Mouse (Mus musculus) forebrain, embryonic 13.5 days (tissue): ENCODE results near the gene Def6. TPM values are rescaled to one million over a fixed set of nuclear protein-coding genes. Genes with fewer than 3 reads are reported as not detected.

Experiments
- ATAC-seq: fragments of 200-750 bp; cut with Nextera tagmentation; 2 replicates; pipeline ENCODE4 v1.8.0; 2017
- H3K27ac ChIP-seq: fragments of 300-500 bp; sonication (generic); 2 replicates; pipeline ENCODE4 v1.5.1; 2015; ENCODE audit warnings: inconsistent platforms, mild to moderate bottlenecking, moderate library complexity
- H3K27me3 ChIP-seq: fragments of 300-500 bp; sonication (generic); 2 replicates; pipeline ENCODE4 v1.6.1; 2015; ENCODE audit warnings: mild to moderate bottlenecking, inconsistent platforms
- H3K36me3 ChIP-seq: fragments of 300-500 bp; sonication (generic); 2 replicates; pipeline ENCODE4 v1.6.1; 2015; ENCODE audit warnings: mild to moderate bottlenecking, inconsistent platforms; ENCODE audit not compliant: poor library complexity, severe bottlenecking
- H3K4me1 ChIP-seq: fragments of 300-500 bp; sonication (generic); 2 replicates; pipeline ENCODE4 v1.6.1; 2015; ENCODE audit warnings: inconsistent platforms
- H3K4me2 ChIP-seq: fragments of 300-500 bp; sonication (generic); 2 replicates; pipeline ENCODE4 v1.6.1; 2015; ENCODE audit warnings: inconsistent platforms, mild to moderate bottlenecking, moderate library complexity
- H3K4me3 ChIP-seq: fragments of 300-500 bp; sonication (generic); 2 replicates; pipeline ENCODE4 v1.5.1; 2015; ENCODE audit warnings: mild to moderate bottlenecking, inconsistent platforms
- H3K9ac ChIP-seq: fragments of 300-500 bp; sonication (generic); 2 replicates; pipeline ENCODE4 v1.6.1; 2015; ENCODE audit warnings: mild to moderate bottlenecking, inconsistent platforms
- H3K9me3 ChIP-seq: fragments of 300-500 bp; sonication (generic); replicated peaks from 2 replicates; pipeline ENCODE4 v1.6.1; 2016; ENCODE audit warnings: inconsistent platforms
- WGBS: fragments of 180-500 bp; shearing (Covaris S2); methylation state at CpG from one replicate; pipeline ENCODE4 v1.1.7; 2015; 5-methylcytosine and 5-hydroxymethylcytosine counted together
- polyA plus RNA-seq: library from polyadenylated mRNA; unstranded; fragments of >200 nt; fragmentation: Nextera tagmentation; extraction: Ambion mirVana; gene quantifications from 2 replicates; pipeline ENCODE4 v1.2.1, GENCODE M21; 2015

The Def6 gene
- polyA plus RNA-seq, 1 experiment from 2014 or later: 3.3 TPM

DNA sequence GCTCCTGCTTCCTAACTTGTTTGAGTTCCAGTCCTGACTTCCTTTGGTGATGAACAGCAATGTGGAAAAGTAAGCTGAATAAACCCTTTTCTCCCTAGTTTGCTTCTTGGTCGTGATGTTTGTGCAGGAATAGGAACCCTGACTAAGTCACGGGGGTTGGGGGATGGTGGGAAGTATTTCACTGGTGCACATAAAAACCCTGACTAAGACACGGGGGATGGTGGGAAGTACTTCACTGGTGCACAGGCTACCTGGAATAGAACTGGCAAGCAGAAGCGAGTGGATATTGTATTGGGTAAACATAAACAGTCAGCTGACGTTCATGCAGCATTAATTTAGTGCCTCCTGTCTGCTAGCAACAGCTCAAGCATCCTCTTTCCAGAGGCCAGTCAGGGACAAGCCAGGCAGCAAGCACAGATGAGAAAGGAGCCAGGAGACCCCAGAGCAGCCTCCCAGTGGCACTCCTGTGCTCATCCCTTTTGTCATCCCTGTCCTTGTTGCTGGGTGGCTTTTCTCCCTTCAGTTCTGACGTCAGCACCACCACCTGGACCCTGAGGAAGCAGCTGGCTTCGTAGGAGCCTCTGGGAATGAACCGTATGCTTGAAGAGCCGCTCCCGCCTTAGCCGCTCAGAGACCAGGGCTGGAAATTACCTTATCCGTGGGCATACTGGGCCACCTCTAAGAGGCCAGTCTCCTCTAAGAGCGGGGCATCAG, 55.8 kb downstream of the Def6 start:
- H3K9me3 ChIP-seq: no peaks in the 10 kb centered on the region
- no peaks in the 10 kb centered on the region for H3K4me1 ChIP-seq
- 74% methylated on average over 13 of the region's 13 CpGs for WGBS
- H3K4me3 ChIP-seq: no peak overlapping the region
- no peak overlapping the region for H3K27ac ChIP-seq
- H3K4me2 ChIP-seq: no peak overlapping the region
- H3K27me3 ChIP-seq: no peaks in the 10 kb centered on the region
- H3K36me3 ChIP-seq: no peaks in the 10 kb centered on the region
- ATAC-seq: no peak
- H3K9ac ChIP-seq: no peak overlapping the region

DNA sequence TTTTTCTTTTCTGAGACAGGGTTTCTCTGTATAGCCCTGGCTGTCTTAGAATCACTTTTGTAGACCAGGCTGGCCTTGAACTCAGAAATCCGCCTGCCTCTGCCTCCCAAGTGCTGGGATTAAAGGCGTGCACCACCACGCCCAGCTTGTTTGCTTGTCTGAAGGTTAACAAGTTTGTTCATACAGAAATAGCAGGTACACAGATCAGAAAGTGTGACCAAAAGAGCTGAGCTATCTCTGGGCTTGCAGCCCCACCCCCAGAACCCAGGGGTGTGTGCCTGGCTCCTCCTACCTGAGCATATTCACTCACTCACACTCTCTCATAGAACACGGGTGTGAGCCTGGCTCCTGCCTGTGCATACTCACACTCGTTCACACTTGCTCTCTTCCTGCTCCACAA, 59.7 kb downstream of the Def6 start:
- no peaks in the 10 kb centered on the region for H3K27me3 ChIP-seq
- H3K36me3 ChIP-seq: no peaks in the 10 kb centered on the region
- no peak for ATAC-seq
- H3K27ac ChIP-seq: no peak overlapping the region
- no peak overlapping the region for H3K4me2 ChIP-seq
- no peak overlapping the region for H3K4me3 ChIP-seq
- no peaks in the 10 kb centered on the region for H3K4me1 ChIP-seq
- H3K9ac ChIP-seq: no peak overlapping the region
- H3K9me3 ChIP-seq: no peaks in the 10 kb centered on the region
- 90% methylated on average over 5 of the region's 5 CpGs for WGBS

DNA sequence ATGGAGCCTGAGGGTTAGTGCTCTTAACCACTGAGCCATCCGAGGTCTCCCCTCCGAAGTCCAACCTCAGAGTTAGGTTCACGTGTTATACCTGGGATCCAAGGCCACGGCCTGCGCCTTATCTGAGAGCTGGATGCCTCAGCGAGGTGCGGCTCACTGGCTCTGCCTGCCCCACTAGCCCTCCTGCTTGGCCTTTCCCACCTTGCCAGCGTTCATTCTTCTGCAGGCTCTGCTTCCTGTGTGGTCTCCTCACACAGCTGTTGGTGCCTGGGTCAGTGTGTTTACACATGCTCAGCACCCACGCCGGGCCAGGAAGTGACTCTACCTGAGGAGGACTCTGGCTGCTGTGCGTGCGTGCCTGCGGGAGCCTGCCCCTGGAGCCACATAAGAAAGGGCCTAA, 62.6 kb downstream of the Def6 start:
- Histone ChIP-seq H3K4me1 (no peaks in the 10 kb centered on the region), H3K27ac (no peak overlapping the region), H3K36me3 (no peaks in the 10 kb centered on the region), H3K4me3 (no peak overlapping the region), H3K9me3 (no peaks in the 10 kb centered on the region), H3K4me2 (no peak overlapping the region), H3K27me3 (no peaks in the 10 kb centered on the region), H3K9ac (no peak overlapping the region)
- 86% methylated on average over 13 of the region's 13 CpGs for WGBS
- ATAC-seq: no peak

DNA sequence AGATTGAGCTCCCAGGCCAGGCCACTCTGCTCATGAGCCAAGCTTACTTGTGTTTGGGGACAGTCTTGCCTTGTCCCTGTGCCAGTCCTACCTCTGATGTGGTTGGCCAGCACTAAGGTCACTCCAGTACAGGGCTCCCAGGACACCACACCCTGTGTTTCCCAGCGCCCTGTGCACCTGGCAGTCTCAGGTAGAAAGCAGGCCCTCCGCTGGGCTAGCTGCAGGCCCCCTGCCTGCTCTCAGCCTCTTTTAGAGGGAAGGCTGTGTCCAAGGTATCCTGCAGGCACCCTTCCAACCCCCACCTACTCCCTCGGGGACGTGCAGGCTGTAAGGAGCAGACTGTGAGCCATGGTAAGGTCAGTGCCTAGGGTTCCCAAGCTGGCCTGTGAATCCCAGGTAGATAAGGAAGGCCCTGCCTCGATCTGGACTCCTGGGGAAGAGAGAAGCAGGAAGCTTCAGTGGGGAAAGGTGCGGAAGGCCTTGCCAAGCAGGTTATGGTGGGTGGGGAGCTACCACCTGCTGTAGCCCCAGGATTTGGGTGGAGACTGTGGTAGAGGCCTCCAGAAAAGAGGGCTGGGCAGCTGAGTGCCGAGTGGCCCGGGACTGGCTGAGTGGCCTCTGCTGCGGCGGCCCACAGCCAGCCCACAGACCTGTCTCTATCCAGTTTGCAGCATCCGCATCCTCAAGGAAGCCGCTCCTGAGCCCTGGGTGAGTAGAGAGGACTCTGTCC, 64.1 kb downstream of the Def6 start:
- Histone ChIP-seq H3K27ac (no peak overlapping the region), H3K36me3 (no peaks in the 10 kb centered on the region), H3K4me1 (no peaks in the 10 kb centered on the region), H3K27me3 (no peaks in the 10 kb centered on the region), H3K9ac (no peak overlapping the region), H3K4me2 (no peak overlapping the region), H3K9me3 (no peaks in the 10 kb centered on the region), H3K4me3 (no peak overlapping the region)
- WGBS: 90% methylated on average over 12 of the region's 12 CpGs
- ATAC-seq: no peak

DNA sequence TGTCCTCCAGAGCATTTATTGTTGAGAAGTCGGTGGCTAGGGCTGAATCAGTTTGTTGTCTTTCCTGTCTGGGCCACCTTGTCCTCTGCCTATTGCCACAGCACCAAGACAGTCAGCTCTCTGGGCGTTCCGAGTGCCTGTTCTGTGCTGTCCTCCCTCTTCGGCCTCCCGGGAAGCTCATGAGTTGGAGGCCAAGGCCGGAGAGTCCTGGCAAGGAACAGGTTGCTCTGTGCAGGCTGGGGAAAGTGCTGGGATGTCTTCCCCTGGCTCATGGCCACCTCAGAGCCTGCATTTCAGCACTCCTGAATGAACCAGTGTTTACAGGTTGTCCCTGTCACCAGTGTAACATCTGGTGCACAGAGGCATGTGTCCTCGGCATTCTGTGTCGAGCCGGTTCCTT, 64.7 kb downstream of the Def6 start:
- Histone ChIP-seq H3K36me3 (no peaks in the 10 kb centered on the region), H3K4me1 (no peaks in the 10 kb centered on the region), H3K4me2 (no peak overlapping the region), H3K4me3 (no peak overlapping the region), H3K27me3 (no peaks in the 10 kb centered on the region), H3K9ac (no peak overlapping the region), H3K9me3 (no peaks in the 10 kb centered on the region), H3K27ac (no peak overlapping the region)
- WGBS: 87% methylated on average over 9 of the region's 9 CpGs
- no peak for ATAC-seq

DNA sequence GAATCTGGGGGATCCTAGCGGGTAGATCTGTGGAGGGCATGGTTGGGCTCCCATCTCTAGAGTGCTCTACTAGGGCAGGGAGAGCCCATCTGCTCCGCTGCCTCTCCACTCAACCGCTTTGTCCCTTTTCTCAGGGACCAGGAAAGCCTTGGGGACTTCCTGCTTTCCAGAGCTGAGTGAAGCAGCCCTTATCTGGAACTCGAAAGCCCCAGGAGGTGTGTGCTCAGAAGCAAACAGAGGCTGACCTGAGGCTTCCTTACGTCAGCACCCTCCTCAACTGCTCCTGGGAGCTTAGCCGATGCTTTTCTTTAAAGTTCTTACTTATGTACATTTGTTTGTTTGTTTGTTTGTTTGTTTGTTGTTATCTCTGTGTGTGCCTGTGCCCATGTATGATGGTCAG, 65.3 kb downstream of the Def6 start:
- Histone ChIP-seq H3K9me3 (no peaks in the 10 kb centered on the region), H3K4me2 (no peak overlapping the region), H3K4me1 (no peaks in the 10 kb centered on the region), H3K4me3 (no peak overlapping the region), H3K36me3 (no peaks in the 10 kb centered on the region), H3K9ac (no peak overlapping the region), H3K27ac (no peak overlapping the region), H3K27me3 (no peaks in the 10 kb centered on the region)
- ATAC-seq: no peak
- 85% methylated on average over 6 of the region's 6 CpGs for WGBS

DNA sequence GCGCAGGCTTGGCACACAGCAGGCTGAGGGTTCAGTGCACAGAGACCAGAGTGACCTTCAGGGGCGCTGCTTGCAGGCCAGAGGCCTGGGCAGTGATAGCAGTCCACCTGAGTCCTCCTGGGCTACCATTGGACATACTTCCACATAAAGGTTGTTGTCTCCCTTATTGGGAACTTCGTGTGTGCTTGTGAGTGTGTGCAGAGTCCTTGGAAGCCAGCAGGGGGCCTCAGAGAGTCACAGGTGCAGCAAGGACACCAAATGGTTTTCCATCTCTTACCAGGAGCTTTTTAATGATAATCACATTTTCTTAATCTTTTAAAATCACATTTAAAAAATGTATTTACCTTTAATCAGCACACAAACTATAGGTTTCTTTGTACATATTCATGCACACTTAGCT, 67.2 kb downstream of the Def6 start:
- 79% methylated on average over 3 of the region's 3 CpGs for WGBS
- no peak overlapping the region for H3K4me3 ChIP-seq
- no peaks in the 10 kb centered on the region for H3K36me3 ChIP-seq
- H3K4me2 ChIP-seq: no peak overlapping the region
- no peaks in the 10 kb centered on the region for H3K9me3 ChIP-seq
- 0 out of 2 replicates have a peak, but pooled peaks cover 1% of the 10 kb centered on the region for H3K4me1 ChIP-seq
- ATAC-seq: no peak
- H3K27ac ChIP-seq: no peak overlapping the region
- no peak overlapping the region for H3K9ac ChIP-seq
- H3K27me3 ChIP-seq: no peaks in the 10 kb centered on the region

DNA sequence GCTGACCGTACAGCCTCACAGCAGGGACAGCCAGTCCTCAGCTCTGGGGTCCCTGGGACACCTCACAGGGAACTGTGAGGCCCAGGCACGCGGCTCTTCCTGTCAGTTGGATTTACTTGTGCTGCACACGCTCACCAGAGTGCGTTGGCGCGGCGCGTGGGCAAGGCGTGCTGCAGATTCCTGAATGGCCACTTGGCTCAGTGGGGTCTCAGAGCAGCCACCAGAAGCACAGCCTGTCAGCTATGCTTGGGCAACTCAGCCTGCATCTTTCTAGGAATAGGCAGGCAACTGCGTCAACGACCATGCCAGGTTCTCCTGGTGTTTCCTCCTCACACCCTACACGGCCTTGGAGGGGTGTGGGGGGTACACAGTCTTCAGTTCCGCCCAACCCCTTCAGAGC, 69.6 kb downstream of the Def6 start:
- Histone ChIP-seq H3K4me3 (no peak overlapping the region), H3K4me2 (no peak overlapping the region), H3K27me3 (no peaks in the 10 kb centered on the region), H3K27ac (no peak overlapping the region), H3K36me3 (no peaks in the 10 kb centered on the region), H3K9ac (no peak overlapping the region), H3K4me1 (0 out of 2 replicates have a peak, but pooled peaks cover 2% of the 10 kb centered on the region), H3K9me3 (no peaks in the 10 kb centered on the region)
- 87% methylated on average over 14 of the region's 14 CpGs for WGBS
- ATAC-seq: no peak

DNA sequence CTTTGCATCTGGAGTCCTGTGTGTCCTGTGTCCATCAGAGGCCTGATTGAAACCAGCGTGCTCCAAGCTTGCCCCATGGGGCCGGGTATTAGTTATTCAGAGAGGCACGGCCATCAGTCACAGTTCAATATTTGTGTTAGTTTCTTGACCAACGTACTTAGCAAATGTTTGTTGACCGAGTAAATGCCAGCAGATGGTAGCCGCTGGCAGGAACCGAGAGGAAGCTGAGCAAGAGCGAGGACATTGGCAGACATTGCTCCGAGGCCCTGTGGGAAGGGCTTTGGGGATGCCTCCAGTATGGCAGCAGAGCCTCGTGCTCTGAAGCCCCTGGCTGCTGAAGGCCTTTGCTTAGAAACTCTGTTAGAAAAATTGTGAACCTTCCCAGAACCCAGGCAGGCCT, 70.1 kb downstream of the Def6 start:
- 83% methylated on average over 10 of the region's 10 CpGs for WGBS

DNA sequence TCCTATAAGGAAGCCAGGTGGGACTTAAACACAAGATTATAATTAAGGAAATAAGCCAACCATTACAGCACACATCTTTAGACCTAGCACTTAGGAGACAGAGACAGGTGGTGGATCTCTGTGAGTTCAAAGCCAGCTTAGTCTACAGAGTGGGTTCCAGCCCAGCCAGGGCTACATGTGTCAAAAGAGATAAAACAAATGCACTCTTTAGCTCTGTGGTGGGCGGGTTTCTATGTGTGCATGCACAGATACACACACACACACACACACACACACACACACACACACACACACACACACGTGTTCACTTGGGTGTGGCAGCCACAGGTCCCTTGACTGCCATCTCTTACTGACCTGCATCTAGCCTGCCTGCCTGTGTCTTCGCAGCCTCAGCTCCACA, 70.6 kb downstream of the Def6 start:
- no peak for ATAC-seq
- 100% methylated on average over 3 of the region's 3 CpGs for WGBS

More for the DNA sequence above, 70.1 kb downstream of the Def6 start:
- Histone ChIP-seq H3K4me1 (0 out of 2 replicates have a peak, but pooled peaks cover 2% of the 10 kb centered on the region), H3K27me3 (no peaks in the 10 kb centered on the region), H3K36me3 (no peaks in the 10 kb centered on the region), H3K9ac (no peak overlapping the region), H3K9me3 (no peaks in the 10 kb centered on the region), H3K4me3 (no peak overlapping the region), H3K4me2 (no peak overlapping the region), H3K27ac (no peak overlapping the region)
- ATAC-seq: no peak

More for the DNA sequence above, 70.6 kb downstream of the Def6 start:
- Histone ChIP-seq H3K9ac (no peak overlapping the region), H3K27me3 (no peaks in the 10 kb centered on the region), H3K4me3 (no peak overlapping the region), H3K27ac (no peak overlapping the region), H3K4me1 (0 out of 2 replicates have a peak, but pooled peaks cover 2% of the 10 kb centered on the region), H3K4me2 (no peak overlapping the region), H3K36me3 (no peaks in the 10 kb centered on the region), H3K9me3 (no peaks in the 10 kb centered on the region)
